In the genomic region with DNA sequence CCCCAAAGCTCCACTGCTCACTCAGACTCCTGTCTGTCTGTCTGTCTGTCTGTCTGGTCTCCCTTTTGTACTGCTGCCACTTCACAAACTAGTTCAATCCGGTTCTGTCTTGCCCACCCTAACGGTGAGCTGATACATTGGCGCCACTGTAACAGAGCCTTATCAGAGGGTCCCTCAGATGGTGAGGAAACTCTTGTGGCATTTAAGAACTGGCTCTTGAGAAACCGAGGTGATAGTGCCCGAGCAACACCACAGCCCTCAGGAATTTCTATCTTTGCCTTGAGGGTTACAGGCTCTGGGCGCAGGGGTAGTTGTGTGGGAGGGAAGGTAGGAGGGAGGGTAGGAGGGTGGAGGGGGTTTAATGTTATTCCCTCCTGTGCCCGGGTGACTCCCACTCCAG, we compare ENCODE assay signal across 28 mouse cellular contexts. TPM values are rescaled to one million over a fixed set of nuclear protein-coding genes. Genes with fewer than 3 reads are reported as not detected.
DNase-seq lines count a peak whose midpoint lies in the region; ATAC-seq lines count a peak whose summit lies in the region.
"Had no signal": no experiment of that assay in that cellular context is flagged by ENCODE, and none has a peak within 500 bp of the region (broad histone marks: within the 10 kb centered on the region; RNA-seq: fewer than 3 reads in every experiment).

No protein-coding gene starts in this region.

- no peaks in the 10 kb centered on the region for H3K9me3 ChIP-seq in heart, embryonic 16.5 days (replicated peaks; ENCODE audit: control insufficient read depth, low read length)
- no peaks in the 10 kb centered on the region for H3K9me3 ChIP-seq in lung, embryonic 15.5 days
- H3K9me3 ChIP-seq in embryonic facial prominence, embryonic 10.5 days = 0 out of 2 replicates have a peak, but pooled peaks cover 3% of the 10 kb centered on the region
- H3K9me3 ChIP-seq: embryonic facial prominence, embryonic 15.5 days; intestine, embryonic 15.5 days; limb, embryonic 12.5 days; stomach, embryonic 15.5 days had no signal

- 0 out of 2 replicates have a peak overlapping the region, but pooled peaks have one; percentile 9 for H3K9ac ChIP-seq in heart, embryonic 16.5 days (ENCODE audit: low read length)
- no peak overlapping the region for H3K9ac ChIP-seq in lung, embryonic 15.5 days
- H3K9ac ChIP-seq: embryonic facial prominence, embryonic 15.5 days; hindbrain, embryonic 14.5 days; intestine, embryonic 15.5 days; limb, embryonic 12.5 days; midbrain, embryonic 12.5 days; stomach, embryonic 15.5 days had no signal

- H3K4me1 ChIP-seq in heart, embryonic 16.5 days (ENCODE audit: control insufficient read depth, insufficient read depth, low read length) = peaks cover 14% of the 10 kb centered on the region
- H3K4me1 ChIP-seq in lung, embryonic 15.5 days = peaks cover 34% of the 10 kb centered on the region
- H3K4me1 ChIP-seq in embryonic facial prominence, embryonic 10.5 days = peaks cover 37% of the 10 kb centered on the region
- H3K4me1 ChIP-seq: intestine, embryonic 15.5 days had no signal

- ATAC-seq in heart, embryonic 16.5 days (replicated peaks; ENCODE audit: extremely low read depth, insufficient read depth, low FRiP score) = 0 out of 2 replicates have a peak, but pooled peaks have one; percentile 12
- ATAC-seq in lung, embryonic 15.5 days (ENCODE audit: borderline replicate concordance, extremely low read depth, low FRiP score, low TSS enrichment) = peak; percentile 32; the same call in 1 of the 2 replicates
- ATAC-seq in megakaryocyte-erythroid progenitor cell, adult 5-6 weeks (replicated peaks; ENCODE audit: low FRiP score, low TSS enrichment, poor library complexity, severe bottlenecking) = peak; percentile 38
- ATAC-seq: forebrain, embryonic 16.5 days; intestine, embryonic 15.5 days; Patski had no signal

- intact Hi-C loops in heart, postnatal 14 days (cut with DNase I) = no loop called here
- intact Hi-C loops in left cerebral cortex, postnatal 14 days (cut with DNase I) = no loop called here

- H3K4me2 ChIP-seq in heart, embryonic 16.5 days (ENCODE audit: low read depth, low read length) = no peak overlapping the region
- H3K4me2 ChIP-seq in lung, embryonic 15.5 days = no peak overlapping the region
- H3K4me2 ChIP-seq: embryonic facial prominence, embryonic 15.5 days; hindbrain, embryonic 14.5 days; intestine, embryonic 15.5 days; limb, embryonic 12.5 days; midbrain, embryonic 12.5 days; stomach, embryonic 15.5 days had no signal

- no peak for DNase-seq in heart, postnatal 14 days
- no peak for DNase-seq in lung, postnatal 10 days
- no peak for DNase-seq in embryonic facial prominence, embryonic 10.5 days (ENCODE audit: low spot score)
- DNase-seq in left cerebral cortex, postnatal 14 days (ENCODE audit: low spot score in 2 of 2) = no peak
- DNase-seq: adrenal gland, adult 8-10 months; cerebellum, postnatal 14 days; embryo, embryonic 11 days; heart, postnatal 10 days; kidney, adult 9 months; retina, postnatal 1 day had no signal

- WGBS in heart, embryonic 16.5 days = 28% methylated on average over 7 of the region's 7 CpGs
- 55% methylated on average over 7 of the region's 7 CpGs for WGBS in lung, embryonic 15.5 days
- WGBS in embryonic facial prominence, embryonic 10.5 days = 73% methylated on average over 7 of the region's 7 CpGs

- H3K36me3 ChIP-seq in heart, embryonic 16.5 days (ENCODE audit: control insufficient read depth, insufficient read depth) = peaks cover 18% of the 10 kb centered on the region
- H3K36me3 ChIP-seq in lung, embryonic 15.5 days = peaks cover 42% of the 10 kb centered on the region
- H3K36me3 ChIP-seq in embryonic facial prominence, embryonic 10.5 days (replicated peaks) = peaks cover 69% of the 10 kb centered on the region

- no peaks in the 10 kb centered on the region for H3K27me3 ChIP-seq in heart, embryonic 16.5 days (ENCODE audit: control insufficient read depth, insufficient read depth, low read length)
- H3K27me3 ChIP-seq in lung, embryonic 15.5 days = no peaks in the 10 kb centered on the region
- H3K27me3 ChIP-seq in embryonic facial prominence, embryonic 10.5 days (replicated peaks; ENCODE audit: low read depth, poor library complexity, severe bottlenecking) = no peaks in the 10 kb centered on the region
- H3K27me3 ChIP-seq: embryonic facial prominence, embryonic 15.5 days; intestine, embryonic 15.5 days; limb, embryonic 12.5 days; midbrain, embryonic 12.5 days; Patski; stomach, embryonic 15.5 days had no signal

- H3K4me3 ChIP-seq in heart, embryonic 16.5 days (ENCODE audit: low read length) = no peak overlapping the region
- no peak overlapping the region for H3K4me3 ChIP-seq in lung, embryonic 15.5 days
- no peak overlapping the region for H3K4me3 ChIP-seq in embryonic facial prominence, embryonic 10.5 days
- H3K4me3 ChIP-seq: embryonic facial prominence, embryonic 15.5 days; intestine, embryonic 15.5 days; limb, embryonic 12.5 days; midbrain, embryonic 12.5 days; stomach, embryonic 15.5 days had no signal

- H3K27ac ChIP-seq in heart, embryonic 16.5 days (ENCODE audit: low read length) = no peak overlapping the region
- peak overlapping the region; percentile 72 for H3K27ac ChIP-seq in lung, embryonic 15.5 days
- H3K27ac ChIP-seq in embryonic facial prominence, embryonic 10.5 days (replicated peaks) = 0 out of 2 replicates have a peak overlapping the region, but pooled peaks have one; percentile 35
- H3K27ac ChIP-seq: embryonic facial prominence, embryonic 15.5 days; hindbrain, embryonic 14.5 days; intestine, embryonic 15.5 days; limb, embryonic 12.5 days; macrophage; midbrain, embryonic 12.5 days; stomach, embryonic 15.5 days had no signal

RNA-seq across cellular contexts. Expression of a gene that starts 31.9 kb away (rescaled TPM):
- 8.6 and 9.1 TPM in 2 replicates for polyA plus RNA-seq in heart, embryonic 16.5 days (2015; fragmentation: Nextera tagmentation; extraction: Ambion mirVana)
- total RNA-seq in heart, postnatal 14 days (2021) = 10 to 100 TPM; 13.0 to 13.9 TPM
- 15.7 and 16.6 TPM in 2 replicates for polyA plus RNA-seq in lung, embryonic 15.5 days (2015; fragmentation: Nextera tagmentation; extraction: Ambion mirVana)
- 15.6 and 17.9 TPM in 2 replicates for polyA plus RNA-seq in embryonic facial prominence, embryonic 10.5 days (2016; fragmentation: Nextera tagmentation; extraction: Ambion mirVana)
- 12.5 and 20.6 TPM in 2 replicates for total RNA-seq in megakaryocyte-erythroid progenitor cell, adult 5-6 weeks (2014; fragmentation: Nextera tagmentation)
- total RNA-seq in megakaryocyte-erythroid progenitor cell, adult 5-6 weeks (2017) = 3.7 and 5.1 TPM in 2 replicates
- total RNA-seq in left cerebral cortex, postnatal 14 days (2021) = 10 to 100 TPM; 19.7 to 21.4 TPM

RNA-seq across cellular contexts. Expression of a gene that starts 41.7 kb away (rescaled TPM):
- polyA plus RNA-seq in heart, embryonic 16.5 days (2015; fragmentation: Nextera tagmentation; extraction: Ambion mirVana) = not detected in 2 replicates
- total RNA-seq in heart, postnatal 14 days (2021) = not detected
- polyA plus RNA-seq in lung, embryonic 15.5 days (2015; fragmentation: Nextera tagmentation; extraction: Ambion mirVana) = not detected in 2 replicates
- not detected in 2 replicates for polyA plus RNA-seq in embryonic facial prominence, embryonic 10.5 days (2016; fragmentation: Nextera tagmentation; extraction: Ambion mirVana)
- not detected in 2 replicates for total RNA-seq in megakaryocyte-erythroid progenitor cell, adult 5-6 weeks (2014; fragmentation: Nextera tagmentation)
- total RNA-seq in megakaryocyte-erythroid progenitor cell, adult 5-6 weeks (2017) = not detected in 2 replicates
- not detected for total RNA-seq in left cerebral cortex, postnatal 14 days (2021)
- total RNA-seq: adrenal gland, adult 8-10 months; gastrocnemius, postnatal 4 days; heart, postnatal 10 days; layer of hippocampus, postnatal 14 days; monocyte, adult 5-6 weeks had no signal
- polyA plus RNA-seq: C2C12; embryonic facial prominence, embryonic 15.5 days; forebrain, embryonic 16.5 days; hindbrain, embryonic 14.5 days; limb, embryonic 12.5 days; macrophage; midbrain, embryonic 12.5 days; neural tube, embryonic 11.5 days; urinary bladder, adult 2 months had no signal

RNA-seq across cellular contexts. Expression of a gene that starts 53.2 kb away (rescaled TPM):
- 85.9 and 89.0 TPM in 2 replicates for polyA plus RNA-seq in heart, embryonic 16.5 days (2015; fragmentation: Nextera tagmentation; extraction: Ambion mirVana)
- 10 to 100 TPM; 41.1 to 51.1 TPM for total RNA-seq in heart, postnatal 14 days (2021)
- polyA plus RNA-seq in lung, embryonic 15.5 days (2015; fragmentation: Nextera tagmentation; extraction: Ambion mirVana) = 143 and 144 TPM in 2 replicates
- polyA plus RNA-seq in embryonic facial prominence, embryonic 10.5 days (2016; fragmentation: Nextera tagmentation; extraction: Ambion mirVana) = 178 and 198 TPM in 2 replicates
- 56.5 and 80.4 TPM in 2 replicates for total RNA-seq in megakaryocyte-erythroid progenitor cell, adult 5-6 weeks (2014; fragmentation: Nextera tagmentation)
- total RNA-seq in megakaryocyte-erythroid progenitor cell, adult 5-6 weeks (2017) = 75.7 and 78.0 TPM in 2 replicates
- total RNA-seq in left cerebral cortex, postnatal 14 days (2021) = 100 to 1,000 TPM in 1 of 2 experiments, 10 to 100 TPM in 1; 97.7 to 102 TPM
